Mouse (Mus musculus) neural tube, embryonic 11.5 days (tissue): ENCODE data around the gene Gm7982. TPM values are rescaled to one million over a fixed set of nuclear protein-coding genes. Genes with fewer than 3 reads are reported as not detected.
"Not testable (repeated sequence)": the region's sequence is repeated elsewhere in the genome, so short reads cannot be mapped to it uniquely, and the experiment has no call there.

Experiments
- ATAC-seq: fragments of 200-750 bp; cut with Nextera tagmentation; 2 replicates; pipeline ENCODE4 v1.8.0; 2017; ENCODE audit warnings: moderate number of reproducible peaks, mild to moderate bottlenecking, moderate TSS enrichment, moderate library complexity; ENCODE audit not compliant: insufficient read depth, low FRiP score, low TSS enrichment
- DNase-seq: peaks from one replicate; pipeline ENCODE4 v3.0.0-alpha.2; 2015; ENCODE audit warnings: low spot score
- H3K27ac ChIP-seq: fragments of 300-500 bp; sonication (generic); 2 replicates; pipeline ENCODE4 v1.5.1; 2014; ENCODE audit warnings: low read depth, mild to moderate bottlenecking, low read length
- H3K27me3 ChIP-seq: fragments of 300-500 bp; sonication (generic); 2 replicates; pipeline ENCODE4 v1.6.1; 2014; ENCODE audit warnings: mild to moderate bottlenecking, low read length, mixed read lengths; ENCODE audit not compliant: control insufficient read depth, insufficient read depth
- H3K36me3 ChIP-seq: fragments of 300-500 bp; sonication (generic); 2 replicates; pipeline ENCODE4 v1.6.1; 2014; ENCODE audit warnings: mild to moderate bottlenecking, low read length, moderate library complexity, mixed read lengths; ENCODE audit not compliant: control insufficient read depth, insufficient read depth
- H3K4me1 ChIP-seq: fragments of 300-500 bp; sonication (generic); 2 replicates; pipeline ENCODE4 v1.6.1; 2014; ENCODE audit warnings: low read length, mixed read lengths; ENCODE audit not compliant: control insufficient read depth, insufficient read depth
- H3K4me2 ChIP-seq: fragments of 300-500 bp; sonication (generic); 2 replicates; pipeline ENCODE4 v1.6.1; 2014; ENCODE audit warnings: low read depth, mild to moderate bottlenecking, moderate library complexity
- H3K4me3 ChIP-seq: fragments of 300-500 bp; sonication (generic); 2 replicates; pipeline ENCODE4 v1.5.1; 2014; ENCODE audit warnings: low read depth, low read length
- H3K9ac ChIP-seq: fragments of 300-500 bp; sonication (generic); 2 replicates; pipeline ENCODE4 v1.6.1; 2014; ENCODE audit warnings: mild to moderate bottlenecking, low read length
- H3K9me3 ChIP-seq: fragments of 300-500 bp; sonication (generic); 2 replicates; pipeline ENCODE4 v1.6.1; 2016; ENCODE audit warnings: low read length; ENCODE audit not compliant: control insufficient read depth
- WGBS: fragments of 180-500 bp; shearing (Covaris S2); extraction: QIAGEN DNeasy Blood & Tissue Kit; methylation state at CpG from one replicate; pipeline ENCODE4 v1.1.7; 2014; 5-methylcytosine and 5-hydroxymethylcytosine counted together
- polyA plus RNA-seq: library from polyadenylated mRNA; unstranded; fragments of >200 nt; fragmentation: Nextera tagmentation; extraction: Ambion mirVana; gene quantifications from 2 replicates; pipeline ENCODE4 v1.2.1, GENCODE M21; 2014

The Gm7982 gene
- not detected in 2 replicates for polyA plus RNA-seq

DNA sequence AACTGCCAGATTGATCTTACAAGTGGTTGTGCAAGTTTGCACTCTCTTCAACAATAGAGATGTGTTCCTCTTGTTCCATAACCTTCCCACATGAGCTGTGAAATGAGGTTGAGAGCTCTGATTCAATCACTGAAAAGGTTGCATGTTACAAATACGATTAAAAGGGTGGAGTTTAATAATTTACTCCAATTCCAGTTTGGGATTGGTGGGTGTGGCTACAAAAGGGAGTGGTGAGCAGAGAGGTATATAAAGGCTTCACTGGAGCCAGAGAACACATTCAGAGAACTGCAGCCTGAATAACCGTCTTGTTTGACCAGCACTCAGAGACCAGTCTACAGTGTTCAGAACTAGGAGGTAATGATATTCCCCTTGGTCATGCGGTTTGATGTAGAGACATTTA is at the start of gene Gm7982:
Gm7982 (plus strand) TSS at position 301 of the 400 bp plus-strand sequence.
- not testable (repeated sequence) for H3K4me3 ChIP-seq

GRCm38 (mm10) chr5:95736073-95736472 is 5.7 kb upstream of the Gm7982 start, which contains the start of gene Gm7978:
Gene Gm7978 (minus strand): TSS chr5:95736173.
- not testable (repeated sequence) for H3K36me3 ChIP-seq, DNase-seq, H3K9ac ChIP-seq, H3K4me1 ChIP-seq, ATAC-seq, H3K27me3 ChIP-seq, H3K9me3 ChIP-seq, H3K4me3 ChIP-seq, H3K4me2 ChIP-seq, H3K27ac ChIP-seq
- no CpG with 5 or more reads among the region's 1 CpGs for WGBS

More for the DNA sequence above, at the start of gene Gm7982:
- H3K9me3 ChIP-seq, H3K27me3 ChIP-seq, H3K9ac ChIP-seq, H3K4me1 ChIP-seq, H3K27ac ChIP-seq, H3K36me3 ChIP-seq, DNase-seq, ATAC-seq, H3K4me2 ChIP-seq: not testable (repeated sequence)
- WGBS, result no CpG with 5 or more reads among the region's 3 CpGs

DNA sequence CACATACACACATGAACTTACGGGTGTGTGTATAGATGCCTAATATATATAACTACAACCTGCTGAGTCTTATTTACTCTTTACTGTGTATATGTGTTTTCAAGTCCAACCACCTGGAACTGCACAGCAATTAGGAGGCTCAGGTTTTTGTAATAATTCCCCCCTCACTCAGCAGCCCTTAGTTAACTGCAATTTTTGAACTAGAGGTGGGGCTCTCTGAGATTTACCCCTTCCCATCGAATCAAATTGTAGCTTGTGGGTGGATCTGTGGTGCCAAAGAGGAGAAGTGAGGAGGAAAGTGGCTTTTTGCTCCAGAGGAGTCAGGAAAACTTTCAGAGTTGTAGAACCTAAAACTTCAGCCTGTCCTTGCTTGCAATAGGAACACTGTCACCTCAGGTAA is 33.9 kb downstream of the Gm7982 start, which contains the start of gene E330014E10Rik:
E330014E10Rik (plus strand) TSS at position 301 of the 400 bp plus-strand sequence.
- WGBS, result no CpG with 5 or more reads among the region's 2 CpGs
- not testable (repeated sequence) for H3K4me2 ChIP-seq, H3K36me3 ChIP-seq, DNase-seq, H3K9me3 ChIP-seq, H3K4me1 ChIP-seq, H3K9ac ChIP-seq, H3K27ac ChIP-seq, H3K4me3 ChIP-seq, H3K27me3 ChIP-seq, ATAC-seq

Other genes starting within 250 kb of the Gm7982 start
- gene Gm3286, start 231.3 kb upstream of the Gm7982 start, polyA plus RNA-seq, result not detected in 2 replicates
- not detected in 2 replicates for gene Gm7971, start 147.1 kb upstream of the Gm7982 start, polyA plus RNA-seq
- not detected in 2 replicates for gene Gm7978, start 5.8 kb upstream of the Gm7982 start, polyA plus RNA-seq
- not detected in 2 replicates for gene E330014E10Rik, start 34.0 kb downstream of the Gm7982 start, polyA plus RNA-seq
- gene Cxcl13, start 214.9 kb downstream of the Gm7982 start, polyA plus RNA-seq, result 0.33 and 0.64 TPM in 2 replicates